Mouse (Mus musculus) small intestine, adult 2 months (tissue): ENCODE data around the gene Siah1b. TPM values are rescaled to one million over a fixed set of nuclear protein-coding genes. Genes with fewer than 3 reads are reported as not detected.

Experiments used
- H3K27ac ChIP-seq: fragments of 200-500 bp; 2 replicates; pipeline ENCODE4 v1.5.1; 2012; ENCODE audit warnings: low read depth, low read length, control low read depth, inconsistent platforms; ENCODE audit not compliant: insufficient read depth
- H3K27me3 ChIP-seq: fragments of 200-500 bp; 2 replicates; pipeline ENCODE4 v1.6.1; 2012; ENCODE audit warnings: mild to moderate bottlenecking, moderate library complexity, low read length, inconsistent platforms; ENCODE audit not compliant: control insufficient read depth, insufficient read depth
- H3K36me3 ChIP-seq: fragments of 200-500 bp; 2 replicates; pipeline ENCODE4 v1.6.1; 2012; ENCODE audit warnings: mild to moderate bottlenecking, low read length, control low read depth, inconsistent platforms; ENCODE audit not compliant: control insufficient read depth, insufficient read depth
- H3K4me1 ChIP-seq: fragments of 200-500 bp; 2 replicates; pipeline ENCODE4 v1.6.1; 2012; ENCODE audit warnings: low read length, inconsistent platforms, mixed read lengths; ENCODE audit not compliant: control insufficient read depth, insufficient read depth, insufficient read length
- H3K4me3 ChIP-seq: fragments of 200-500 bp; 2 replicates; pipeline ENCODE4 v1.5.1; 2012; ENCODE audit warnings: low read depth, mild to moderate bottlenecking, control low read depth, inconsistent platforms, low read length, moderate library complexity
- CTCF ChIP-seq: fragments of 200-500 bp; IDR thresholded peaks from 2 replicates; pipeline ENCODE4 v1.5.1; 2012; ENCODE audit warnings: low read depth, mild to moderate bottlenecking, control low read depth, inconsistent platforms, low read length, moderate library complexity, mixed read lengths; ENCODE audit not compliant: insufficient replicate concordance, insufficient read length; ENCODE audit errors: extremely low read depth
- POLR2A ChIP-seq: fragments of 200-500 bp; IDR thresholded peaks from 2 replicates; pipeline ENCODE4 v1.6.1; 2012; ENCODE audit warnings: low read depth, mild to moderate bottlenecking, control low read depth, inconsistent platforms, low read length, moderate library complexity
- WGBS: fragments of 180-500 bp; shearing (Covaris S2); methylation state at CpG from one replicate; pipeline ENCODE4 v1.1.7; 2018; 5-methylcytosine and 5-hydroxymethylcytosine counted together
- polyA plus RNA-seq: library from polyadenylated mRNA; depleted of rRNA; stranded (reverse); fragments of >200 nt; gene quantifications from 2 replicates; pipeline ENCODE4 v1.2.3, GENCODE M21; 2012

Gene Siah1b
- polyA plus RNA-seq, 1 experiment, result 4.2 TPM

GRCm38 (mm10) chrX:164059070-164059469 is 17.2 kb downstream of the Siah1b start:
- H3K27me3 ChIP-seq, result no peaks in the 10 kb centered on the region
- 62% methylated on average over 4 of the region's 4 CpGs for WGBS
- no peak for TF ChIP-seq CTCF
- no peak for TF ChIP-seq POLR2A
- no peak overlapping the region for H3K4me3 ChIP-seq
- H3K27ac ChIP-seq, result no peak overlapping the region
- no peaks in the 10 kb centered on the region for H3K4me1 ChIP-seq
- H3K36me3 ChIP-seq, result no peaks in the 10 kb centered on the region

DNA sequence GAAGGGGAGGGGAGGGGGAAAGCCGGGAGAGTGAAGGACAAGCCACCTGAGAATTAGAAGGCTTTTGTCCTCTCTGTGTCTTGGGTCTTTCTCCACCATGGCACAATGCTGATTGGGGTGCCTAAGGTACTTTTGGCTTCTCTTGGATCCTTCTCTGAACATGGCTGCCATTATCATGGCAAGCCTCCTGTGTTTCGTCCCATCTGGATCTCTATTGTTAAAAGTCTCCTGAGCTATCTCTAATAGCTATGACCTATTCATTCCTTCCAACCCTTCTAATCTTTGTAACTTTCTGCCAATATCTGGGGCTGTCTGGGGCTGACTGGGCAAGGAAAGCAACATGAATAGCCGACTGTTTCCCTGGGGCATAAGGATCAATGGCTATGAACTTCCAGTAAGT is 17.8 kb downstream of the Siah1b start:
- TF ChIP-seq POLR2A, result no peak
- TF ChIP-seq CTCF, result no peak
- no peaks in the 10 kb centered on the region for H3K27me3 ChIP-seq
- H3K36me3 ChIP-seq, result no peaks in the 10 kb centered on the region
- 84% methylated on average over 3 of the region's 3 CpGs for WGBS
- H3K4me3 ChIP-seq, result no peak overlapping the region
- no peaks in the 10 kb centered on the region for H3K4me1 ChIP-seq
- H3K27ac ChIP-seq, result no peak overlapping the region

- no peaks in the 10 kb centered on the region for H3K4me1 ChIP-seq
- no peaks in the 10 kb centered on the region for H3K36me3 ChIP-seq
- H3K27ac ChIP-seq, result no peak overlapping the region
- no peak for TF ChIP-seq POLR2A
- TF ChIP-seq CTCF, result no peak
- 80% methylated on average over 4 of the region's 4 CpGs for WGBS
- no peak overlapping the region for H3K4me3 ChIP-seq
- H3K27me3 ChIP-seq, result no peaks in the 10 kb centered on the region
These were observed 20.6 kb downstream of the Siah1b start for GRCm38 (mm10) chrX:164055726-164056125.

DNA sequence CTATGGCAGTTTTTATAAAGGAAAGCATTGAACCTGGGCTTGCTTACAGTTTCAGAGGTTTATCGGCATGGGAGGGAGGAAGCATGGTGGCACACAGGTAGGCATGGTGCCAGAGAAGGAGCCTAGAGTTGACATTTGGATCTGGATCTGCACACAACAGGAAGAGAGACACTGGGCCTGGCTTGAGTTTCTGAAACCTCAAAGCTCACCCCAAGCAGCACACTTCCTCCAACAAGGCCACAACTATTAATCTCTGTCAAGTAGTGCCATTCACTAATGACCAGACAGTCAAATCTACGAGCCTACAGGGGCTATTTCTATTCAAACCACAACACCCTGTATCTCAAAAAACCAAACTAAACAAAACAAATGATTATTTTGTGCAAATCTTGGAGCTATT is 29.6 kb downstream of the Siah1b start:
- no peaks in the 10 kb centered on the region for H3K4me1 ChIP-seq
- no peaks in the 10 kb centered on the region for H3K36me3 ChIP-seq
- no peak for TF ChIP-seq POLR2A
- no peak for TF ChIP-seq CTCF
- 74% methylated on average over 2 of the region's 2 CpGs for WGBS
- H3K27me3 ChIP-seq, result no peaks in the 10 kb centered on the region
- no peak overlapping the region for H3K4me3 ChIP-seq
- H3K27ac ChIP-seq, result no peak overlapping the region

DNA sequence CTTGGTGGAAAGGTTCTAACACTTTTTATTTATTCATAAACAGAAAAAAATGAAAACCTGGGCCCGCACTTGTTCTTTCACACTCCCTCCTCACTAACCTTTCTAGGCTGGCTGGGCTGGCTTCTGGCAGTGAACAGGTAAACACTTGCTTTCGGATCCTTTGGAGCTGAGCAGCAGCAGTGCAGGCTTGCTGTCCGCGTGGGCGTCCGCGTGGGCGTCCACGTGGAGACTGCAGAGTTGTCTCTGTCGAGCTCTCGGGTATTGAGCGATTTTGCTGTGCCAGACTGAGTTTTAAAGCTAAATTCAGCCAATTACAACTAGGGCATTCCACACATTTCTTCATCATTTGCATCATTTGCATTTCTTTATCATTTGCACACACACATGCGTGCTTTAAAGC is 34.2 kb downstream of the Siah1b start:
- H3K4me3 ChIP-seq, result no peak overlapping the region
- TF ChIP-seq CTCF (no peak), POLR2A (no peak)
- no peaks in the 10 kb centered on the region for H3K36me3 ChIP-seq
- no peak overlapping the region for H3K27ac ChIP-seq
- H3K4me1 ChIP-seq, result no peaks in the 10 kb centered on the region
- WGBS, result 58% methylated on average over 13 of the region's 13 CpGs
- H3K27me3 ChIP-seq, result no peaks in the 10 kb centered on the region

GRCm38 (mm10) chrX:164038882-164039281 is 37.4 kb downstream of the Siah1b start:
- Histone ChIP-seq H3K27ac (no peak overlapping the region), H3K4me3 (no peak overlapping the region), H3K27me3 (no peaks in the 10 kb centered on the region), H3K36me3 (no peaks in the 10 kb centered on the region), H3K4me1 (no peaks in the 10 kb centered on the region)
- TF ChIP-seq CTCF (no peak), POLR2A (no peak)
- WGBS, result 41% methylated on average over 2 of the region's 2 CpGs

DNA sequence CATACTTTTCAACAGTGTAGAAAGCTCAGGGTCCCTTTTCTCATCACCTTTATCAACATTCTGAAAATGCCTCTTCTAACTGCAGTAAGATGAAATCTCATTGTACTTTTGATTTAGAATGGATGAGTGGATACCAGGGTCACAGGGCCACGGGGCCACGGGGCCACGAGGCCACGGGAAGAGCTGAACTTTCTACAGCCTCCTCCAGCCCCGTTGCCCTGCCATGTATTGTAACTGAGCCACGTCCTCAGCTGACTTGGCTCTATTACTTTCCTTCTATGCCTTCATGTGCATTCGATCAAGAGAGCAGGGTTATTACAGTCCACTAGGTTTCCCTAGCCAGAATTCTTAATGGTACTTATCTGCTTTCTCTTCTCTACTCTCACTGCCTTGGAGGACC is 40.4 kb downstream of the Siah1b start:
- Histone ChIP-seq H3K4me1 (no peaks in the 10 kb centered on the region), H3K27ac (no peak overlapping the region), H3K36me3 (no peaks in the 10 kb centered on the region), H3K4me3 (no peak overlapping the region), H3K27me3 (no peaks in the 10 kb centered on the region)
- WGBS, result 84% methylated on average over 7 of the region's 7 CpGs
- TF ChIP-seq POLR2A, result no peak

DNA sequence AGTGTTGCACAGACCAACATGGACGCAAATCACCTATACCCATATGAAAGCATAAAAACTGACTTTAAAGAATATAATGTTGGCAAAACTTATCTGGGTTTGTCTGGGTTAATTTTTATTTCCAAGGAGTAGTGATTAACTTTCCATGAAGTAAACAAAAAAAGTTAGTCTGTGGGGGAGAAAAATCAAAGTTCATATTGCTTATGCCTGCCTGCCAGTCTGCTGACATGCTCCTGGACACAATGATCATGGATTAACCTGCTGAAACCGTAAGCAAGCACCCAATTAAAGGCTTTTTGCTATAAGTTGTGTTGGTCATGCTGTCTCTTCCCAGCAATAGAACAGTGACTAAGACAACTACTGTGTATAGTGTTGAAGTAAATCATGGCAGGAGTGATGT is 40.9 kb downstream of the Siah1b start:
- TF ChIP-seq CTCF (no peak), POLR2A (no peak)
- Histone ChIP-seq H3K4me3 (no peak overlapping the region), H3K4me1 (no peaks in the 10 kb centered on the region), H3K27me3 (no peaks in the 10 kb centered on the region), H3K27ac (no peak overlapping the region), H3K36me3 (no peaks in the 10 kb centered on the region)
- 83% methylated on average over 2 of the region's 2 CpGs for WGBS
